Mouse (Mus musculus) liver, embryonic 16.5 days (tissue): ENCODE data around the gene Ranbp9. TPM values are rescaled to one million over a fixed set of nuclear protein-coding genes. Genes with fewer than 3 reads are reported as not detected.

Experiments
- ATAC-seq: fragments of 200-750 bp; cut with Nextera tagmentation; 2 replicates; pipeline ENCODE4 v1.8.0; 2017; ENCODE audit warnings: low read depth, mild to moderate bottlenecking, moderate number of reproducible peaks, moderate library complexity
- H3K27ac ChIP-seq: fragments of 300-500 bp; sonication (generic); 2 replicates; pipeline ENCODE4 v1.5.1; 2014; ENCODE audit warnings: mild to moderate bottlenecking, low read length
- H3K27me3 ChIP-seq: fragments of 300-500 bp; sonication (generic); 2 replicates; pipeline ENCODE4 v1.6.1; 2014; ENCODE audit warnings: low read depth, low read length, mixed read lengths; ENCODE audit not compliant: control insufficient read depth, insufficient read depth
- H3K36me3 ChIP-seq: fragments of 300-500 bp; sonication (generic); 2 replicates; pipeline ENCODE4 v1.6.1; 2014; ENCODE audit warnings: mild to moderate bottlenecking; ENCODE audit not compliant: control insufficient read depth, insufficient read depth
- H3K4me1 ChIP-seq: fragments of 300-500 bp; sonication (generic); 2 replicates; pipeline ENCODE4 v1.6.1; 2014; ENCODE audit warnings: low read depth, low read length, mixed read lengths; ENCODE audit not compliant: control insufficient read depth
- H3K4me2 ChIP-seq: fragments of 300-500 bp; sonication (generic); 2 replicates; pipeline ENCODE4 v1.6.1; 2014; ENCODE audit warnings: low read depth, low read length, mixed read lengths
- H3K4me3 ChIP-seq: fragments of 300-500 bp; sonication (generic); 2 replicates; pipeline ENCODE4 v1.5.1; 2014; ENCODE audit warnings: low read depth, mild to moderate bottlenecking, low read length
- H3K9ac ChIP-seq: fragments of 300-500 bp; sonication (generic); 2 replicates; pipeline ENCODE4 v1.6.1; 2014; ENCODE audit warnings: low read depth, low read length
- H3K9me3 ChIP-seq: fragments of 300-500 bp; sonication (generic); replicated peaks from 2 replicates; pipeline ENCODE4 v1.6.1; 2016; ENCODE audit warnings: low read length; ENCODE audit not compliant: control insufficient read depth
- WGBS: fragments of 180-500 bp; shearing (Covaris S2); extraction: QIAGEN DNeasy Blood & Tissue Kit; methylation state at CpG from one replicate; pipeline ENCODE4 v1.1.7; 2014; ENCODE audit not compliant: insufficient replicate concordance; 5-methylcytosine and 5-hydroxymethylcytosine counted together
- polyA plus RNA-seq: library from polyadenylated mRNA; unstranded; fragments of >200 nt; fragmentation: Nextera tagmentation; extraction: Ambion mirVana; gene quantifications from 2 replicates; pipeline ENCODE4 v1.2.1, GENCODE M21; 2015

Gene Ranbp9
- polyA plus RNA-seq, 1 experiment from 2014 or later, result 2.3 TPM

DNA sequence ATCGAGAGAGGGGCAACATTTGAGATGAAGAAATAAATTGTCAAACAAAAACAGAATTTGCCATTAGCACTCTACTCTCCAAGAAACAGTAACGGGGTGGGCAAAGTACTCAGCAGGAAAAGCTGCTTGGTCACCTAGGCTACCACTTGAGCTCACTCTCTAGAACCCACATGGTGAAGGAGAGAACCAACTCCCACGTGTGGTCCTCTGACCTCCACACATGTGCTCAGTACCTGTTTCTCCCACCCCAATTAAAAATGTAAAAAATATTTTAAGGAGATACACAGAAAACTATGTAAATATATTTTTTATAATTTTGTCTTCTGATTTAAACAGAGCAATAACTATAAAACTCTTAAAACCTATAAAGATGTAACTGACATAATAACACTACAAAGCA lies 33.4 kb downstream of the Ranbp9 start:
- Histone ChIP-seq H3K36me3 (no peaks in the 10 kb centered on the region), H3K4me3 (no peak overlapping the region), H3K27ac (no peak overlapping the region), H3K4me1 (no peaks in the 10 kb centered on the region; the same call in 1 of the 2 replicates), H3K4me2 (no peak overlapping the region), H3K9ac (no peak overlapping the region), H3K27me3 (no peaks in the 10 kb centered on the region), H3K9me3 (no peaks in the 10 kb centered on the region)
- 57% methylated on average over 3 of the region's 3 CpGs for WGBS
- no peak for ATAC-seq

DNA sequence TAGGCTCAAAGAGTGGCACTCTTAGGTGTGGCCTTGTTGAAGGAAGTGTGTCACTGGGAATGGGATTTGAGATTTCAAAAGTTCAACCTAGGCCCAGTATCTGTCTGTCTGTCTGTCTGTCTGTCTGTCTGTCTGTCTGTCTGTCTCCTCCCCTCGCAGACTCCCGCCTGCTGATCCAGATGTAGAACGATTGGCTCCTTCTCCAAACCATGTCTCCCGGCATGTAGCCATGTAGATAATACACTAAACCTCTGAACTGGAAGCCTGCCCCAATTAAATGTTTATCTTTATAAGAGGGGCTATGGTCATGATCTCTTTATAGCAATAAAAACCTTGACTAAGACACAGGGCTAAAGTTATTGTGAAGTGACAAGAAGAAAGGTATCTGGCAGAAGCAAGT lies 35.3 kb downstream of the Ranbp9 start:
- Histone ChIP-seq H3K9ac (no peak overlapping the region), H3K36me3 (no peaks in the 10 kb centered on the region), H3K4me2 (no peak overlapping the region), H3K27me3 (no peaks in the 10 kb centered on the region), H3K4me3 (no peak overlapping the region), H3K9me3 (no peaks in the 10 kb centered on the region), H3K27ac (no peak overlapping the region), H3K4me1 (no peaks in the 10 kb centered on the region; the same call in 1 of the 2 replicates)
- WGBS, result 75% methylated on average over 4 of the region's 4 CpGs
- no peak for ATAC-seq

- WGBS, result 80% methylated on average over 3 of the region's 3 CpGs
- Histone ChIP-seq H3K4me3 (no peak overlapping the region), H3K36me3 (no peaks in the 10 kb centered on the region), H3K27ac (no peak overlapping the region), H3K4me2 (no peak overlapping the region), H3K4me1 (no peaks in the 10 kb centered on the region), H3K9me3 (no peaks in the 10 kb centered on the region), H3K9ac (no peak overlapping the region), H3K27me3 (no peaks in the 10 kb centered on the region)
- ATAC-seq, result no peak
Measured at GRCm38 (mm10) chr13:43444717-43445116, 36.4 kb downstream of the Ranbp9 start.

DNA sequence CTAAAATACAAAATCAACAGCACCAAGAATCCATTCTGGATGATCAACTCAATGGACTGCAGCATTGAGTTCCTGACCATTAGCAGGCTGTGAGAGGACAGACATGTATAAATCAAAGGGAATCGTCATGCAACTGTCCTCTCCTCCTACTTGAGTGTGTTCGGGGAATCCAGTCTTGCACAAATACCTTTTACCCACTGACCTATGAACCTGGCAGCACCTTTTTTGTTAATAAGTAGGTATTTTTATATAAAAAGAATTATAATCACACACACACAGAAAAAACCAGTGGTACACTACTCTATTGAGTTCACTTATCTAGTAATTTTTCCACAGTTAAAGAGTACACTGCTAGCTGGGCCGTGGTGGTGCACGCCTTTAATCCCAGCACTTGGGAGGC lies 37.4 kb downstream of the Ranbp9 start:
- no peak for ATAC-seq
- 79% methylated on average over 4 of the region's 4 CpGs for WGBS
- no peak overlapping the region for H3K4me3 ChIP-seq
- H3K36me3 ChIP-seq, result no peaks in the 10 kb centered on the region
- no peaks in the 10 kb centered on the region for H3K4me1 ChIP-seq
- no peaks in the 10 kb centered on the region for H3K27me3 ChIP-seq
- H3K4me2 ChIP-seq, result no peak overlapping the region
- H3K27ac ChIP-seq, result no peak overlapping the region
- no peak overlapping the region for H3K9ac ChIP-seq
- H3K9me3 ChIP-seq, result no peaks in the 10 kb centered on the region

DNA sequence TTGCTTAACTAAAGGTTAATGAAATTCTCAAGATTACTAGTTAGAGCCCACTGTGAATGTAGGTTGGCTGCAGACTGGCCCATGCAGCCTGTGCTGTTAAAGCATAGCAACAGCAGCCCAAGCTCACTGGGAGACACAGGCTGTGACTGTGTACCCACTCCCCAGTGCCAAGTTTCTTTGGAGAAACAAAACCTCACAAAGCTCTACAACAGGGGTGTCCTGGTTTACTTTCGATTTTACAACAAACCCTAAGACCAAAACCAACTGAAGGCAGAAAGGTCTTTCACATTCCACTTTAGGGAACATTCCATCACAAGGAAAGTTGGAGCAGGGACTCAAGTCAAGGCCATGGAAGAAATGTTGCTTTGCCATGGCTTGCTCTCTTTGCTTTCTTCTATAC lies 38.5 kb downstream of the Ranbp9 start:
- no peak for ATAC-seq
- Histone ChIP-seq H3K4me3 (no peak overlapping the region), H3K27me3 (no peaks in the 10 kb centered on the region), H3K4me2 (no peak overlapping the region), H3K4me1 (no peaks in the 10 kb centered on the region), H3K9ac (no peak overlapping the region), H3K36me3 (no peaks in the 10 kb centered on the region), H3K27ac (no peak overlapping the region), H3K9me3 (no peaks in the 10 kb centered on the region)
- 59% methylated on average over 1 of the region's 1 CpGs for WGBS

DNA sequence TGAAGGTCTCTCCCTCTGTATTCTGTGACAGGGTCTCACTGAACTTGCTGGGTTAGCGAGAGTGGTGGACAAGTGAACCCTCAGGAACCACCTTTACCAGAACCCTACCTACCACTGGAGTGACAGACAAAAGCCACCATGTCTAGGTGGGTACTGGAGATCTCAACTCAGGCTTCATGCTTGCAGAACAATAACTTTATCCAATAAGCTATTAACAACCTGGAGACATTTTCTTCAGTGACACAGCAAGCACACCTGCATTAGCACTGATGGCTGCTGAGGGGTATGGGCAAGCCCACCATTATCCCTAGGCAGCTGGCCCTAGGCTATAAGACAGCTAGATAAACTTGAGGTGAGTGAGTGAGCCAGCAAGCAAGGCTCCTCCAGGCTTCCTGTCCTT lies 40.7 kb downstream of the Ranbp9 start:
- H3K27me3 ChIP-seq, result no peaks in the 10 kb centered on the region
- no peak overlapping the region for H3K9ac ChIP-seq
- H3K4me2 ChIP-seq, result no peak overlapping the region
- no peak overlapping the region for H3K27ac ChIP-seq
- no peaks in the 10 kb centered on the region for H3K4me1 ChIP-seq
- ATAC-seq, result no peak
- H3K9me3 ChIP-seq, result no peaks in the 10 kb centered on the region
- no peaks in the 10 kb centered on the region for H3K36me3 ChIP-seq
- 86% methylated on average over 1 of the region's 1 CpGs for WGBS
- H3K4me3 ChIP-seq, result no peak overlapping the region

DNA sequence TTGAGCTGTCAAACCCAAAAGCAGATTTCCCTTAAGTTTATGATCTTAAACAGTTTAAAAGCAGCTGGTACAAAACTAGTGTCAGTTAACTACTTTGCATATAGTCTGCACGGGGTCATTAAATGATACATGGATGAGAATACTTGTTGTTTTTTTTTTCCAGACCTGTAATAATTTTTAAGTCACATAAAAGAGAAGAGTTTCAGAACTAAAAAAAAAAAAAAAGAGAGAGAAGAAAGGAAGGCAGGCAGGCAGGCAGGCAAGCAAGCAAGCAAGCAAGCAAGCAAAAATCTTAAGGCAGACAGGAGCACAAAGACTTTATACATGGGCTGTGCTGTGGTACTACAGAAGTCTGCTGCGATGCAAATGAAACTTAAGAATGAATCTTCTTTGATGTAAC lies 47.7 kb downstream of the Ranbp9 start:
- WGBS, result 81% methylated on average over 2 of the region's 2 CpGs
- H3K36me3 ChIP-seq, result no peaks in the 10 kb centered on the region; the same call in 1 of the 2 replicates

DNA sequence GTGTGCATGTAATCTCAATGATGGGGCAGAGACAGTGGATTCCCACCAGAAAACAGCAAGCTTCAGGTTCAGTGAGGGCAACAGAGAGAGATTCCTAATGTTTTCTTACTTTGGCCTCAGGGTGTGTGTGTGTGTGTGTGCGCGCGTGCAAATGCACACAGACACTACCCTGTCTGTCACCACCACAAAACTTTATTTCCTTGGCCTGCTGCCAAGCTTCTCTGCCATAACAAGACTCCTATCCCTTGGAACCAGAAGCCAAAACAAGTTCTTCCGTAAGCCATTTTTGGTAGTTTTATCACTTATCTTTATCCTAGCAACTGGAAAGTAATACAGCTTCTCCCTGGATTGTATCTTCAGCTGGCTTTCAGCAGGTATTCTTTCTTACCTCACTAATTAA lies 52.6 kb downstream of the Ranbp9 start:
- 93% methylated on average over 4 of the region's 4 CpGs for WGBS
- H3K27me3 ChIP-seq, result no peaks in the 10 kb centered on the region
- no peak overlapping the region for H3K27ac ChIP-seq

More for the DNA sequence above, 47.7 kb downstream of the Ranbp9 start:
- Histone ChIP-seq H3K4me2 (no peak overlapping the region), H3K9ac (no peak overlapping the region), H3K9me3 (no peaks in the 10 kb centered on the region), H3K4me1 (no peaks in the 10 kb centered on the region), H3K4me3 (no peak overlapping the region), H3K27ac (no peak overlapping the region), H3K27me3 (no peaks in the 10 kb centered on the region)
- ATAC-seq, result no peak

DNA sequence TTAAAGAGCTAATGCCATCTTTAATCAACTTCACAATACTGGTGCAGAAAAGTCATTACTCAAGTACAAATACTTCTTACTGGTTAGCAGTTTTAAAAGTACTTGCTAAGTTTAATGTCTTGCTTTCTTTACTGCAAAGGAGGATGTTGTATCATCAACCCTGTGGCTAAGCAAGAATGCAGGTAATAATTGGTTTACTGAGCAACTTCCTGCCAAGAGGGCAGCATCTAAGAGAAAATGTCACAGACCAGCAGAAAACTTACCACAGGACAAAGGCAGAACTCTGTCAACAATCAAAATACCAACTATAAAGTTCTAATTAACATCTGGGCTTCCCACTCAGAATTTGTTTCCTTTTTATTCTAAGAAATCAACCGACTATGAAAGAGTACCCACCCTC lies 65.8 kb downstream of the Ranbp9 start:
- Histone ChIP-seq H3K27me3 (no peaks in the 10 kb centered on the region), H3K27ac (no peak overlapping the region), H3K9ac (no peak overlapping the region), H3K36me3 (peaks cover 29% of the 10 kb centered on the region), H3K4me1 (no peaks in the 10 kb centered on the region), H3K9me3 (no peaks in the 10 kb centered on the region), H3K4me2 (no peak overlapping the region), H3K4me3 (no peak overlapping the region)
- WGBS, result 59% methylated on average over 1 of the region's 1 CpGs
- ATAC-seq, result no peak

More for the DNA sequence above, 52.6 kb downstream of the Ranbp9 start:
- Histone ChIP-seq H3K9ac (no peak overlapping the region), H3K4me2 (no peak overlapping the region), H3K36me3 (peaks cover 5% of the 10 kb centered on the region; the same call in 1 of the 2 replicates), H3K9me3 (no peaks in the 10 kb centered on the region), H3K4me1 (no peaks in the 10 kb centered on the region), H3K4me3 (no peak overlapping the region)
- no peak for ATAC-seq
